26 mouse cellular contexts compared by ENCODE assay signal in genomic region chr2:64850656-64851055, GRCm38 (mm10).
"Had no signal": no experiment of that assay in that cellular context is flagged by ENCODE, and none has a peak within 500 bp of the region (broad histone marks: within the 10 kb centered on the region; RNA-seq: fewer than 3 reads in every experiment).

No protein-coding gene starts in this region.

- H3K4me2 ChIP-seq: embryonic facial prominence, embryonic 12.5 days; embryonic facial prominence, embryonic 13.5 days; embryonic facial prominence, embryonic 15.5 days; forebrain, embryonic 15.5 days had no signal

- H3K9me3 ChIP-seq: embryonic facial prominence, embryonic 10.5 days; embryonic facial prominence, embryonic 12.5 days; embryonic facial prominence, embryonic 13.5 days; embryonic facial prominence, embryonic 15.5 days; forebrain, embryonic 10.5 days; forebrain, embryonic 15.5 days had no signal

- H3K4me3 ChIP-seq: embryonic facial prominence, embryonic 10.5 days; embryonic facial prominence, embryonic 12.5 days; embryonic facial prominence, embryonic 13.5 days; embryonic facial prominence, embryonic 15.5 days; erythroblast, embryonic 14.5 days; forebrain, embryonic 10.5 days; forebrain, embryonic 15.5 days; gastrocnemius, adult 2 months; heart, adult 2 months had no signal

- ATAC-seq: forebrain, embryonic 16.5 days; forebrain, postnatal 0 days had no signal

- DNase-seq: cerebellum, adult 18-20 months; cerebellum, adult 2 months; cerebellum, adult 8-10 months; cerebellum, adult 9-10 months; cerebellum, adult 9-11 months; cerebellum, postnatal 10 days; cerebellum, postnatal 14 days; cerebellum, postnatal 25 days; cerebellum, postnatal 36 days; embryo, embryonic 11 days; forebrain, postnatal 0 days; gastrocnemius, adult 2 months; gastrocnemius, postnatal 10 days; gastrocnemius, postnatal 14 days; gastrocnemius, postnatal 25 days; gastrocnemius, postnatal 36 days; heart, adult 18-20 months; heart, adult 2 months had no signal

- H3K4me1 ChIP-seq: embryonic facial prominence, embryonic 15.5 days had no signal

- H3K36me3 ChIP-seq: embryonic facial prominence, embryonic 10.5 days; embryonic facial prominence, embryonic 12.5 days; embryonic facial prominence, embryonic 13.5 days; embryonic facial prominence, embryonic 15.5 days; forebrain, embryonic 10.5 days; forebrain, embryonic 15.5 days had no signal

- H3K27ac ChIP-seq: embryonic facial prominence, embryonic 10.5 days; embryonic facial prominence, embryonic 12.5 days; embryonic facial prominence, embryonic 13.5 days; embryonic facial prominence, embryonic 15.5 days; forebrain, embryonic 10.5 days; forebrain, embryonic 15.5 days; gastrocnemius, adult 2 months; heart, adult 2 months had no signal

- H3K9ac ChIP-seq: embryonic facial prominence, embryonic 12.5 days; embryonic facial prominence, embryonic 13.5 days; embryonic facial prominence, embryonic 15.5 days; forebrain, embryonic 15.5 days; forebrain, postnatal 0 days had no signal

- H3K27me3 ChIP-seq: embryonic facial prominence, embryonic 12.5 days had no signal
